Mouse (Mus musculus): ENCODE measurements around the gene Tead2.
"Not testable (repeated sequence)": the region's sequence is repeated elsewhere in the genome, so short reads cannot be mapped to it uniquely, and the experiment has no call there.

The Tead2 gene

GRCm38 (mm10) chr7:45228548-45228947, 13.0 kb downstream of the Tead2 start:
- DNase-seq (ENCODE audit: low read depth, low spot score): no peak

- DNase-seq (ENCODE audit: low read depth, low spot score): no peak
Observed at GRCm38 (mm10) chr7:45229046-45229445, 13.5 kb downstream of the Tead2 start.

- DNase-seq (ENCODE audit: low read depth, low spot score): no peak
Observed at GRCm38 (mm10) chr7:45229459-45230203, 14.1 kb downstream of the Tead2 start.

- no peak for DNase-seq (ENCODE audit: low read depth, low spot score)
Observed at GRCm38 (mm10) chr7:45231192-45231591, 15.6 kb downstream of the Tead2 start.

GRCm38 (mm10) chr7:45231941-45232340, 16.4 kb downstream of the Tead2 start:
- DNase-seq (ENCODE audit: low read depth, low spot score): no peak

- no peak for DNase-seq (ENCODE audit: low read depth, low spot score)
Observed at GRCm38 (mm10) chr7:45232716-45233465, 17.3 kb downstream of the Tead2 start.

GRCm38 (mm10) chr7:45233580-45234332, 18.2 kb downstream of the Tead2 start:
- peak; percentile 47 for DNase-seq (ENCODE audit: low read depth, low spot score)

- peak; percentile 64 for DNase-seq (ENCODE audit: low read depth, low spot score)
Observed at GRCm38 (mm10) chr7:45234333-45234841, 18.8 kb downstream of the Tead2 start.

GRCm38 (mm10) chr7:45234922-45235571, 19.5 kb downstream of the Tead2 start:
- DNase-seq (ENCODE audit: low read depth, low spot score): peak; percentile 82

- no peak for DNase-seq (ENCODE audit: low read depth, low spot score)
Observed at GRCm38 (mm10) chr7:45235656-45236180, 20.2 kb downstream of the Tead2 start.

- no peak for DNase-seq (ENCODE audit: low read depth, low spot score)
Observed at GRCm38 (mm10) chr7:45237747-45238699, 22.5 kb downstream of the Tead2 start.

GRCm38 (mm10) chr7:45238723-45239496, 23.4 kb downstream of the Tead2 start, which contains the start of gene Cd37:
TSS of gene Cd37 (minus strand) at chr7:45239115.
- no peak for DNase-seq (ENCODE audit: low read depth, low spot score)

GRCm38 (mm10) chr7:45240109-45240508, 24.6 kb downstream of the Tead2 start:
- DNase-seq (ENCODE audit: low read depth, low spot score): no peak

GRCm38 (mm10) chr7:45240633-45241388, 25.3 kb downstream of the Tead2 start, which contains the start of gene Slc6a16:
TSS of gene Slc6a16 (plus strand) at chr7:45241085.
- DNase-seq (ENCODE audit: low read depth, low spot score): peak; percentile 59

GRCm38 (mm10) chr7:45241389-45241749, 25.8 kb downstream of the Tead2 start:
- no peak for DNase-seq (ENCODE audit: low read depth, low spot score)

GRCm38 (mm10) chr7:45247666-45248065, 32.1 kb downstream of the Tead2 start:
- no peak for DNase-seq (ENCODE audit: low read depth, low spot score)

- no peak for DNase-seq (ENCODE audit: low read depth, low spot score)
Observed at GRCm38 (mm10) chr7:45253806-45254205, 38.3 kb downstream of the Tead2 start.

- DNase-seq (ENCODE audit: low read depth, low spot score): not testable (repeated sequence)
Observed at GRCm38 (mm10) chr7:45255822-45256221, 40.3 kb downstream of the Tead2 start.

Measured in mesoderm, embryonic 11.5 days (tissue).